Mouse (Mus musculus): ENCODE results near the gene Tox2. TPM values are rescaled to one million over a fixed set of nuclear protein-coding genes. Genes with fewer than 3 reads are reported as not detected.

The Tox2 gene
- polyA plus RNA-seq (2012; rRNA removed) = 9.3 and 14.6 TPM in 2 replicates

GRCm38 (mm10) chr2:163202884-163203634, at the start of gene Tox2:
Gene Tox2 (plus strand): TSS chr2:163203125.
- Histone ChIP-seq H3K4me3 (ENCODE audit: control insufficient read depth, low read depth, low read length) (peak within 1 kb of the TSS; percentile 37), H3K4me1 (ENCODE audit: control insufficient read depth, insufficient read depth, low read length) (peaks cover 21% of the 10 kb centered on the region), H3K27ac (ENCODE audit: control insufficient read depth, insufficient read depth, low read depth, low read length) (no peak within 1 kb of the TSS), H3K36me3 (ENCODE audit: control insufficient read depth, insufficient read depth, low read length) (no peaks in the 10 kb centered on the region), H3K27me3 (ENCODE audit: control insufficient read depth, insufficient read depth, low read length) (no peaks in the 10 kb centered on the region; the same call in 1 of the 2 replicates)
- TF ChIP-seq CTCF (IDR thresholded peaks at IDR 0.05; ENCODE audit: control insufficient read depth, insufficient read depth, insufficient replicate concordance, low read depth, low read length) = no peak

- no peaks in the 10 kb centered on the region for H3K36me3 ChIP-seq (ENCODE audit: control insufficient read depth, insufficient read depth, low read length)
- H3K4me3 ChIP-seq (ENCODE audit: control insufficient read depth, low read depth, low read length) = no peak overlapping the region
- no peak overlapping the region for H3K27ac ChIP-seq (ENCODE audit: control insufficient read depth, insufficient read depth, low read depth, low read length)
- no peaks in the 10 kb centered on the region for H3K27me3 ChIP-seq (ENCODE audit: control insufficient read depth, insufficient read depth, low read length)
- TF ChIP-seq POLR2A (IDR thresholded peaks at IDR 0.05; ENCODE audit: control insufficient read depth, low read depth, low read length) (no peak), CTCF (IDR thresholded peaks at IDR 0.05; ENCODE audit: control insufficient read depth, insufficient read depth, insufficient replicate concordance, low read depth, low read length) (no peak)
- no peaks in the 10 kb centered on the region; the same call in 1 of the 2 replicates for H3K4me1 ChIP-seq (ENCODE audit: control insufficient read depth, insufficient read depth, low read length)
Measured at GRCm38 (mm10) chr2:163154673-163155072, 48.3 kb upstream of the Tox2 start.

GRCm38 (mm10) chr2:163158979-163159378, 43.9 kb upstream of the Tox2 start:
- TF ChIP-seq CTCF (IDR thresholded peaks at IDR 0.05; ENCODE audit: control insufficient read depth, insufficient read depth, insufficient replicate concordance, low read depth, low read length) = no peak
- TF ChIP-seq POLR2A (IDR thresholded peaks at IDR 0.05; ENCODE audit: control insufficient read depth, low read depth, low read length) = no peak
- H3K4me1 ChIP-seq (ENCODE audit: control insufficient read depth, insufficient read depth, low read length) = no peaks in the 10 kb centered on the region
- no peaks in the 10 kb centered on the region for H3K27me3 ChIP-seq (ENCODE audit: control insufficient read depth, insufficient read depth, low read length)
- H3K36me3 ChIP-seq (ENCODE audit: control insufficient read depth, insufficient read depth, low read length) = no peaks in the 10 kb centered on the region
- no peak overlapping the region for H3K4me3 ChIP-seq (ENCODE audit: control insufficient read depth, low read depth, low read length)
- H3K27ac ChIP-seq (ENCODE audit: control insufficient read depth, insufficient read depth, low read depth, low read length) = no peak overlapping the region

DNA sequence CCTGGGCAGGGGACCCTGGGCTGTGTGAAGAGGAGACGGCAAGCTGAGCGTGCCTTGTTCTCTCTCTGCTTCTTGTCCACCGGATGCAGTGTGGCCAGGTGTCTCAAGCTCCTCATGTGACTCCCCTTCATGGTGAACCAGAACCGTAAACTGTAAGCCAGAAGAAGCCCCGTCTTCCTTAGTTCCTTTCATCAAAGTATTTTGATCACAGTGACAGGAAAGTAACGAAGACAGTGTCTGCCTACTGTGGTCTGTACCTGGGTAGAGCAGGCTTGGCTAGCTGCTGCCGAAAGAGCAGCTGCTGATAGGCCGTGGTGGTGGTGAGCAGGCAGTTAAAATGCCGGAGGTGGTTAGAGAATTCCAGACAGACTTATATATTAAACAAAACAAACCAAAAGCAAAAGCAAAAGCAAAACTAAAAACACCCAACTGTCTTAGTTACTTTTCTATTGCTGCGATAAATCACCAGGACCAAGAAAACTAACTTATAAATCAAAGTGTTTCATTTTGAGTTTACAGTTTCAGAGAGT, 38.4 kb upstream of the Tox2 start:
- no peak overlapping the region for H3K27ac ChIP-seq (ENCODE audit: control insufficient read depth, insufficient read depth, low read depth, low read length)
- no peak overlapping the region for H3K4me3 ChIP-seq (ENCODE audit: control insufficient read depth, low read depth, low read length)
- no peaks in the 10 kb centered on the region for H3K36me3 ChIP-seq (ENCODE audit: control insufficient read depth, insufficient read depth, low read length)
- H3K4me1 ChIP-seq (ENCODE audit: control insufficient read depth, insufficient read depth, low read length) = no peaks in the 10 kb centered on the region; the same call in 1 of the 2 replicates
- no peaks in the 10 kb centered on the region for H3K27me3 ChIP-seq (ENCODE audit: control insufficient read depth, insufficient read depth, low read length)
- TF ChIP-seq CTCF (IDR thresholded peaks at IDR 0.05; ENCODE audit: control insufficient read depth, insufficient read depth, insufficient replicate concordance, low read depth, low read length) (no peak), POLR2A (IDR thresholded peaks at IDR 0.05; ENCODE audit: control insufficient read depth, low read depth, low read length) (no peak)

- no peaks in the 10 kb centered on the region for H3K27me3 ChIP-seq (ENCODE audit: control insufficient read depth, insufficient read depth, low read length)
- no peak overlapping the region for H3K4me3 ChIP-seq (ENCODE audit: control insufficient read depth, low read depth, low read length)
- no peak overlapping the region for H3K27ac ChIP-seq (ENCODE audit: control insufficient read depth, insufficient read depth, low read depth, low read length)
- H3K4me1 ChIP-seq (ENCODE audit: control insufficient read depth, insufficient read depth, low read length) = no peaks in the 10 kb centered on the region; the same call in 1 of the 2 replicates
- H3K36me3 ChIP-seq (ENCODE audit: control insufficient read depth, insufficient read depth, low read length) = no peaks in the 10 kb centered on the region
- no peak for TF ChIP-seq CTCF (IDR thresholded peaks at IDR 0.05; ENCODE audit: control insufficient read depth, insufficient read depth, insufficient replicate concordance, low read depth, low read length)
- no peak for TF ChIP-seq POLR2A (IDR thresholded peaks at IDR 0.05; ENCODE audit: control insufficient read depth, low read depth, low read length)
Measured at GRCm38 (mm10) chr2:163166067-163166805, 36.7 kb upstream of the Tox2 start.

GRCm38 (mm10) chr2:163171891-163172290, 31.0 kb upstream of the Tox2 start:
- no peak for TF ChIP-seq POLR2A (IDR thresholded peaks at IDR 0.05; ENCODE audit: control insufficient read depth, low read depth, low read length)
- TF ChIP-seq CTCF (IDR thresholded peaks at IDR 0.05; ENCODE audit: control insufficient read depth, insufficient read depth, insufficient replicate concordance, low read depth, low read length) = no peak
- no peaks in the 10 kb centered on the region for H3K27me3 ChIP-seq (ENCODE audit: control insufficient read depth, insufficient read depth, low read length)
- no peaks in the 10 kb centered on the region for H3K36me3 ChIP-seq (ENCODE audit: control insufficient read depth, insufficient read depth, low read length)
- H3K27ac ChIP-seq (ENCODE audit: control insufficient read depth, insufficient read depth, low read depth, low read length) = no peak overlapping the region
- H3K4me1 ChIP-seq (ENCODE audit: control insufficient read depth, insufficient read depth, low read length) = no peaks in the 10 kb centered on the region
- H3K4me3 ChIP-seq (ENCODE audit: control insufficient read depth, low read depth, low read length) = no peak overlapping the region

DNA sequence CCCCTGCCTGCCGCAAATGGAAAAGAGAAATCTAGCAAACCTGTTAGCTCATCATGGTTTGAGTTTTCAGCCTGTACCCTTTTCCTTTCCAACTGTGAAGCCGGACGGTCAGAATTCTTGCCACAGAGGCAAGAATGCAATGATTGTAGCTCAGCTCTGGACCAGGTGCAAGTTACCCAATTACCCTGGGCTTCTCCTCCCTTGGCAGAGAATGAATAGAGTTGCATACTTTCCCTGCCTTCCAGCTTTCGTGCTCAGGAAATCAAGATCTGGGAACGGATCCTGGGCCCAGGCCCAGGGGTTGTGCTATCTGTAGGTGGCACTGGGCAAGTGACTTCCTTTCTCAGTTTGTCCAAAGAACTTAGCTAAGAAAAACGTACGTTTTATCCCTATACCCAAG, 28.9 kb upstream of the Tox2 start:
- Histone ChIP-seq H3K27ac (ENCODE audit: control insufficient read depth, insufficient read depth, low read depth, low read length) (no peak overlapping the region), H3K4me3 (ENCODE audit: control insufficient read depth, low read depth, low read length) (no peak overlapping the region), H3K4me1 (ENCODE audit: control insufficient read depth, insufficient read depth, low read length) (no peaks in the 10 kb centered on the region), H3K36me3 (ENCODE audit: control insufficient read depth, insufficient read depth, low read length) (no peaks in the 10 kb centered on the region), H3K27me3 (ENCODE audit: control insufficient read depth, insufficient read depth, low read length) (no peaks in the 10 kb centered on the region)
- no peak for TF ChIP-seq CTCF (IDR thresholded peaks at IDR 0.05; ENCODE audit: control insufficient read depth, insufficient read depth, insufficient replicate concordance, low read depth, low read length)
- TF ChIP-seq POLR2A (IDR thresholded peaks at IDR 0.05; ENCODE audit: control insufficient read depth, low read depth, low read length) = no peak
